Mouse (Mus musculus) adrenal gland, adult 10 weeks (tissue): ENCODE results near the gene Mybl2. TPM values are rescaled to one million over a fixed set of nuclear protein-coding genes. Genes with fewer than 3 reads are reported as not detected.

Source experiments
- polyA plus RNA-seq: library from polyadenylated mRNA; stranded (reverse); fragments of 350-450 nt; fragmentation: Illumina TruSeq; extraction: RNeasy Lipid Tissue Mini Kit (QIAGEN cat#74804); gene quantifications from one replicate; pipeline ENCODE4 v1.2.3, GENCODE M21; 2014; ENCODE audit warnings: low read depth, low replicate concordance

Gene Mybl2
- not detected for polyA plus RNA-seq

DNA sequence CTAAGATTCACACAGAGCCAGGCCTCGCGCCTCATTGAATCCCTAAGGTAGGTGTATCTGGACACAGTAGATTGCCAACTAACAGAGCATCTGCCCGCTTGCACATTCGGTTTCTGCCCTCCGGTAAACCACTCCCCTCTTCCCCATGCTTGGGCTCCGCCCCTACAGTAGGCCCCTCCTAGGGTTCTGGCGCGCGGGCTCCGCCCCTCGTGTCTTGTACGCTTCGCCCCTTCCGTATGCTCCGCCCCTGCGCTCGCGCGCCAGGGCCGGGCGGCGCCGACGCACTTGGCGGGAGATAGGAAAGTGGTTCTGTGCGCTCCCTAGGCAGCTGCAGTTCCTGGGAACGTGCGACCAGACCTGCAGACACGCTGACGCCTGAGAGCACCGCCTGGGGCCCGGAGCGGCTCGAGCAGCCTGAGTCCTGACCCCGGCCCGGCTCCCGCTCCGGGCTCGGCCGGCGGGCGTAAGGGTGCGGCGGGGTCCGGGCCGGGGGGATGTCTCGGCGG, at the start of gene Mybl2:
Gene Mybl2 (plus strand): TSS at position 353 of the 506 bp plus-strand sequence.

DNA sequence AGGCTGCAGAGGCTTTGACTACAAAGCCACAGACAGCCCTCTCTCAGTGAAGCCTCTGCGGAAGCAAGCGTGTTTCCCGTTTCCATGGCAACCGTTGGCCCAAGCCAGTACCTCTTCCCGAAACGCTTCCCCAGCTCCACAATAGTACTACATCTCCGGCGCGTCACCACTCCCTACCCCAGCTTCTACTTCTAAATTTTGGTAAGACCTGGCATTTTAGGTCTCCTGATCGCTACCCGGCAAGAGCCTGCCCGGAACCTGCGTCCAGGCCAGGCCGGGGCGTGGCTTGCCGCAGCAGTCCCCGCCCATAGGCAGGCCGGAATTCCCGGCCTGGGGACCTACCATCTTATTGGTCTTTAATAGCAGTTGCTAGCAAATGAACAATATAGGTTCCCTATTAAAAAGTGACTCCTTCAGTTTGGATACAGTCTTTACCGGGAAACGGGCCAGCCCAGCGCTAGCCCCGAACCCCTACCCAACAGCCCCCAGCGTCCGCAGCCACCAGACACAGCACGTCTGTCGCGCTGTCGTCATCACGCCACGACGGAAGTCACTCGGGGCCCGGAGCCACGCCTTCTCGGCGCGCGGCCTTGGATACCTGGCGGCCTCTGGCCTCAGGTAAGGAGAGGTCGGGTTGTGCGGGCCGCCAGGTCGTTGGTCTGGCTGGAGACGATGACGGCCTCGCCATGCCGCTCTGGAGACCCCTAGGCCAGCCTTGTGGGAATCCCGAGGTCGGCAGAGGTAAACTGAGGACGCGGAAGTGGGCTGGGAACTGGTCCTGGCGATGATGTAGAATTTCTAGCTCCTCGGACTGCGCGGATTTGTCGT, 37.4 kb upstream of the Mybl2 start, which contains the start of gene Ift52:
Gene Ift52 (plus strand): TSS at position 439 of the 828 bp plus-strand sequence.

GRCm38 (mm10) chr2:163087728-163088127, 33.2 kb downstream of the Mybl2 start, which contains the start of gene Gtsf1l:
Gene Gtsf1l, minus strand, starts transcription at chr2:163087855.

Other genes with a start within 250 kb of the Mybl2 start
- gene Srsf6, start 123.2 kb upstream of the Mybl2 start, polyA plus RNA-seq: 253 TPM
- gene L3mbtl1, start 111.2 kb upstream of the Mybl2 start, polyA plus RNA-seq: not detected
- 1.2 TPM for gene Sgk2, start 67.4 kb upstream of the Mybl2 start, polyA plus RNA-seq
- gene Ift52, start 37.3 kb upstream of the Mybl2 start, polyA plus RNA-seq: 187 TPM
- not detected for gene Gtsf1l, start 33.2 kb downstream of the Mybl2 start, polyA plus RNA-seq
- gene Tox2, start 148.4 kb downstream of the Mybl2 start, polyA plus RNA-seq: 4.1 TPM